Mouse (Mus musculus): ENCODE data around the gene Ezh1. TPM values are rescaled to one million over a fixed set of nuclear protein-coding genes. Genes with fewer than 3 reads are reported as not detected.

Ezh1 gene
- total RNA-seq, 2 experiments from 2014 or later, result 17.2 to 17.7 TPM

DNA sequence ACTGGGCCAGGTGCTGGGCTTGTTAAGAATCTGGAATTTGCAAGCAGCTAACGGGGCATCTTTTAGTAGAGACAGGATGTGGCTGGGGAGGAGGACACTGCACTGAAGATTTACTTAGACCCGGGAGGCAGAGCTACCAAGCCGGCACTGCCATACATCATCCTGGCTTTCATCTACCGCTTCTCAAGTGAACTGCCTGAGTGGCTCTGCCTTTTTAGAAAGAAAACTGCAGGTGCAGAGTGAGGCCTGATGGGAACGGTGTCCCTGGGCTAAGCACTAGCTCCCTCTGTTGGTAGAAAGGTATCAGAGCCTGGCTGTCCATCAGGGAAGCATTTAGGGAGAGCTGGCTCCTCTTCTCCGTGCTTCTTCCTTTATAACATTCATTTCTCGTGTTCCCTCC lies 25.3 kb downstream of the Ezh1 start:
- DNase-seq, result no peak

- no peak for DNase-seq
Observed at GRCm38 (mm10) chr11:101199555-101199954, 26.7 kb downstream of the Ezh1 start.

DNA sequence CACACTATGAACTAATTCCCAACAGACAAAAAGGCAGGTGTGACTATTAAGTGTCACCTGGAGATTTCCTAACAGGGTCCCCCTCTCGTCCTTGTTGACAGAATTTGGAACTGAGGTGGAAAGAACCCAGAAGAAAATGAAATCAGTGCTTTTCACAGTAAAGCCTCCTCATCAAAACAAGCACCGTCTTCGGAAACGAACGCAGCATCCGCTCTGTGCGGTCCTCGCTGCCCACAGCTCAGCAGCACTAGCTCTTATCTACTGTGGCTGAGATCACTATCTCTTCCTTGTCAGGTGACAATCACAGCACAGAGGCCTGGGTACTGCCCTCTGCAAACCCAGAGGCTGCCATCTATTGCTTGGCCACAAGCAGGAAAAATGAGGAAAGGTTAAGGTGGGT lies 30.1 kb downstream of the Ezh1 start:
- no peak for DNase-seq

- DNase-seq, result no peak
Observed at GRCm38 (mm10) chr11:101195571-101195970, 30.7 kb downstream of the Ezh1 start.

DNA sequence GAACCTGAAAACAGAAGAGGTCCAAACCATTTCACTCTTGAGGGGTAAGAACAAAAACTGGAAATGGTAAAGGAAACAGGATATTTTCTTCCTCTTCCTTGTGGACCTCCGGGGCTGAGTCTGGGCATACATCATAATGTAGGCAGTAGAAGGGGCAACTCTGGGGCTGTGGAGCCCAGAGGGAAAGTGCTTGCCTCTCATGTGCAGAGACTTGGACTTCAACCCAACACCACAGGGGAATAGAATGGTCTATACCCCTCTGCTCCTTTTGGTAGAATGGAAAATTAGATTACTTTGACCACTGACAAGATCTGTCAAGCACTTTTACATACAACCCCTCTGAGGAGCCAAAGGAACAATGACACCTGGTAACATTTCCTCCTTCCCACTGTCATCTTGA lies 31.2 kb downstream of the Ezh1 start:
- no peak for DNase-seq

GRCm38 (mm10) chr11:101194643-101195042 lies 31.6 kb downstream of the Ezh1 start:
- DNase-seq, result no peak

GRCm38 (mm10) chr11:101194137-101194536 lies 32.1 kb downstream of the Ezh1 start:
- DNase-seq, result no peak

GRCm38 (mm10) chr11:101193076-101193475 lies 33.2 kb downstream of the Ezh1 start:
- no peak for DNase-seq

DNA sequence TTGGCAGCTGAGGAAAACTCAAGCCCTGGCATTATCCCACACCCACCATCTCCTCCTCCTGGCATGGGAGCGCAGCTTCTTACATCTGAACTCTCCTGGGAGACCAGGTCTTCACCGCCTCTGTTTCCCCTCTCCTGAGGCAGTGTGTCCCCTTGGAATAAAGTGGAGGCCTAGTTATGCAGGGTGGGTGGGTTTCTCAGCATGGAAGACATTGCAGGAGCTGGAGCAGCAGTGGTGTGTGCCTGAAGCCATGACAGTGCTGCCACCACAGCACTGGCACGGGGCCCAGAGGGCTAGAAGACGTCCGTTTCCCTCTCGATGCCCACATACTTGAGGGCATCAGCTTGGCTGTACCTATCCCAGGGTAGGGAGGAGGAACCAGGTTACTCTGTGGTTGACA lies 33.6 kb downstream of the Ezh1 start:
- no peak for DNase-seq

GRCm38 (mm10) chr11:101191919-101192470 lies 34.3 kb downstream of the Ezh1 start:
- DNase-seq, result no peak

DNA sequence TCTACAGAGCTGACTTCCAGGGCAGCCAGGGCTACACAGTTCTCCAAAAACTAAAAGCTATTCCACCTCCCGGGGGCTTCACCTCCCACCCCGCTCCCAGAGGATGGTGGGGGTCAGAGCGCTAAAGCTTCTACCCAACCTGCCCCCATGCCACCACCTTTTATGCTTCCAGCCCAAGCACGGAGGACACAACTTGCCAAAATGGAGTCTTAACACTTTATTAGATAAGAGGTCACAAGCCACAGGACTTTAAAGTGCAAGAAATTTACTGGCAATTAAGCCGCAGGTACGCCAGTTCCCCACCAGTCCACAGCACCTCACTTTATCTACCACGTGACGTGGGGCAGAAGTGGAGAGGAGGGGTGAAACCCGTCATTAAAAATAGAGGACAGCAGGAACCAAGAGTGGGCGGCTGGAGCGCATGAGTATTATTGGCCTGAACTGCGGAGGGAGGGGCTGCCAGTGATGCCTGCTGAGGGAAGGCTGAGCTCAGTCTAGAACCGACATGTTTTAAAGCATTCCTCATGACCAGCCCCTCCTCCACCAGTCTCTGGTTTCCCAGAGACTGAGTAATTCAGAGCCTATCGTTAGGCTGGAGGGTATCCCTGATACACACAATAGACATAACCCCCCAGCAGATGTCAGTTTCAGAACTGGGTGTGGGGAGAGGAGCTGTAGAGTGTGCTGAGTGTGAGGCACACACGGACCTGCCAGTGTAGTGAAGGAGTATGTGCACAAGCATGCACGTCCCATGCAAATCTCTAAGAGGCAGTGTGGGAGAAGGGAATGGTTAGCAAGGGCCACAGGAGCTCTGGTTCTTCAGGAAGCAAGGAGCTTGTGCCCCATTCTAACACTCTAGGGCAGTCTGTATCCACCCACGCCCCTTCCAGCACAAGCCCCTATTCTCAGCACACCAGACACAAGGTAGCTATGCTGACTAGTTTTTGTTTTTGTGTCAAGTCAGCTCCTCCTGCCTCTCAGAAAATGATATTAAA lies 35.1 kb downstream of the Ezh1 start:
- DNase-seq, result no peak

DNA sequence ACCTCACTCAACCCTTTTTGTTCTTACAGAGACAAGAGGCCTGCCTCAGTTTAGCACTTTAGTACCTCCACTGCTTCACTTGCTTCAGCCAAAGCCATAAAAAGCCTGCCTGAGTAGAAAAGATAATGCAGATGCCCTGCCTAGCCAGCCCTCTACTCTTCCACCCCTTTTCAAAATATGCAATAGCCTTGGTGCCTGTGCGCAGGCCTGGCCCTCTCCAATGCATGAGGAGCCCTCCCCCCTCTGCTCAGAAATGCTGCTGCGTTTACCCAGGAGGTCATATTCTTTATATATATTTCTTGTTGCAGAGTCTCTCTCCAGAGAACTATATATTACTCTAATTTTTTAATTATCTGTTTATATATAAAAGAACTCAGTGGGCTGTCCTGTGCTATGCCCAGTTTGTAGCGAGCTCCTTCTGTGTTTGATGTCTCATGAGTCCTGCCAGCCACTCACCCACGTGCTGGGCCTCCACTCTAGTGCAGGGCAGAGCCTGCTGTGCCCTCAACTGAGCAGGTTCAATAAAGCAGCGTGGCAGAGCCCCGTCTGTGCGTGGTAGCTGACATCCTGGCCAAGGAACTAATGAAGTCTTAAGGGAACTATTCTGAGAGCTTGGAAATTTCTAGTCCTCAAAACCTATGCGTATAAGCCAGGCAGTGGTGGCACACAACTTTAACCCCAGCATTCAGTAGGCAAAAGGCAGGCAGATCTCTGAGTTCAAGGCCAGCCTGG lies 35.9 kb downstream of the Ezh1 start:
- DNase-seq, result no peak

GRCm38 (mm10) chr11:101189495-101190180 lies 36.6 kb downstream of the Ezh1 start:
- DNase-seq, result peak; percentile 59

DNA sequence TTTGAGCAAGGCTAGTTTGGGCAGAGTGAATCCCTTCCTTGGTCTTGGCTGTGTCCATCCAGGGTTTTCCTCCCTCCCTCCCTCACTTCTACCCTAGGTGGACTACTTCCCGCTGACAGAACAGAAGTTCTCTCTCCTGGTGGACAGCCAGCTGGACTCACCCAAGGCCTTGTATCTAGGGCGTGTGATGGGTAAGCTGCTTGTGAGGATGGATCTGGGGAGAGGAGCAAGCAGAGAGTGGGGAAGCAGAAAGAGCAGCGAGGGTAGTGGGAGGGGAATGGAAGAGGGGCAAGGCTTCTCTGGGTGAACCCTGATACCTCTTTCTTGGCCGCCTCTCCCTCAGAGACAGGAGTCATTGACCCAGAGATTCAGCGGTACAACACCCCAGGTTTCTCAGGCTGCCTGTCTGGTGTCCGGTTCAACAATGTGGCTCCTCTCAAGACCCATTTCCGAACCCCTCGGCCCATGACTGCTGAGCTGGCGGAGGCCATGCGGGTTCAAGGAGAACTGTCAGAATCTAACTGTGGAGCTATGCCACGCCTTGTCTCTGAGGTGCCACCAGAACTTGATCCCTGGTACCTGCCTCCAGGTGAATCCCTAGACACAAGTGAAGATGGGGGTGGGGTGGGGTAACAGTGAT lies 38.0 kb downstream of the Ezh1 start:
- no peak for DNase-seq

DNA sequence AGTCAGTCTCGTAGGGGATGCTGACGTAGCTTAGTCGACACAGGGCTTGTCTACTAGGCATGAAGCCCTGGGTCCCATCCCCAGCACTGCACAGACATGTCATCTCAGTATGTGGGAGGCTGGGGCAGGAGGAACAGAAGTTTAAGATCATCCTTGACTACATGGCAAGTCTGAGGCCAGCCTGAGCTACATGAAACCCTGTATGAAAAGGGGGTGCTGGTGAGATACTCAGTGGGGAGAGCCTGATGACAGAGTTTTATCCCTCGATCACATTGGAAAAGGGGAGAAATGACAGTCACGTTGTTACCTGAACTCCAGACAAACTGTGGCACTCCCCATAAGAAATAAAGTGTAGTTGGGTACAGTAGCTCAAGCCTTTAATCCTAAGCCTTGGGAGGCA lies 38.7 kb downstream of the Ezh1 start:
- DNase-seq, result no peak

- DNase-seq, result no peak
Observed at GRCm38 (mm10) chr11:101186526-101187247, 39.6 kb downstream of the Ezh1 start.

DNA sequence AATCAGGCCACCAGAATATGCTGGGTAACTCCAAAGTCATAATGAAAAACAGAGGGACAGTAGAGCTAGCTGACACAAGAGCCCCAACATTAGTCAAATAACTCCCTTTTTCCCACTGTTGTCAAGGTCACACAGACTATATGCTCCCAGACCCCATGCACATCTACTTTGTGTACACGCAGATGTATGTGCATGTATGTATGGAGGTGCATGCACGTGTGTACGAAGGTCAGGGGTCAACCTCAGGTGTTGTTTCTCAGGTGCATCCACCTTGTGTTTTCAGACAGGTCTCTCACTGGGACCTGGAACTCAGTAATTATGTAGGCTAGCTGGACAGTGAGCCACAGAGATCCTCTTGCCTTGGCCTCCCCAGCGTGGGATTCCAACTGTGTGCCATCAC lies 40.8 kb downstream of the Ezh1 start:
- no peak for DNase-seq

DNA sequence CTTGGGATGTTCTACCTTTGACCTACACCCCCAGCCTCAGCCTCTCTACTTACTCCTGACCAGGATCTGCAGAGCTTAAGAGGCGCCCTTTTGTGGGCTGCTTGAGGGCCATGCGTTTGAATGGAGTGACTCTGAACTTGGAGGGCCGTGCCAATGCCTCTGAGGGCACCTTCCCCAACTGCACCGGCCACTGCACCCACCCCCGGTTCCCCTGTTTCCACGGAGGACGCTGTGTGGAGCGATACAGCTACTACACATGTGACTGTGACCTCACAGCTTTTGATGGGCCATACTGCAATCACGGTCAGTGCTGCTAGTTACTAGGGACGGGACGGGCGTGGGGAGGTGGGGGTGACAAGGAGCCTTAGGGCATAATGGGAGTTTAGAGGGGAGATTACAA lies 41.3 kb downstream of the Ezh1 start:
- DNase-seq, result no peak

- no peak for DNase-seq
Observed at GRCm38 (mm10) chr11:101182771-101183517, 43.3 kb downstream of the Ezh1 start.

DNA sequence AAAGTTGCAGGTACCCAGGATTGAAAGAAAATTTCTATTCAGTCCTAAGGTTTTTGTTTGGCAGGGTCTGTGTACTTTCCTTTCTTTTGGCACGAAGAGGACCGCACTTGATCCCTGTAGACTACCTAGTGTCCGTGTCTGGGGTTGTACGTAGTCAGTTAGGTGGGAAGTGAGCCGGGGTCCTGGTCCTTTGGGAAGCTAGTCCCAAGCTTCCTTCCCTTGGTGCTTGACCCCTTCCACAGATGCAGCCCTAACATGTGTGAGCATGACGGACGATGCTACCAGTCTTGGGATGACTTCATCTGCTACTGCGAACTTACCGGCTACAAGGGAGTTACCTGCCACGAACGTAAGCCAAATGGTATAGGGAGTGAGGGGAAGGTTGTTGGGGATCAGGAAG lies 44.3 kb downstream of the Ezh1 start:
- DNase-seq, result no peak
